Comparison of ENCODE assay signal across 20 mouse cellular contexts in genomic region chr15:92580217-92580616, GRCm38 (mm10).
DNase-seq lines count a peak whose midpoint lies in the region; ATAC-seq lines count a peak whose summit lies in the region.
"Had no signal": no experiment of that assay in that cellular context is flagged by ENCODE, and none has a peak within 500 bp of the region (broad histone marks: within the 10 kb centered on the region; RNA-seq: fewer than 3 reads in every experiment).

No protein-coding gene starts in this region.

- no peaks in the 10 kb centered on the region for H3K36me3 ChIP-seq in limb, embryonic 13.5 days
- H3K36me3 ChIP-seq in limb, embryonic 10.5 days = no peaks in the 10 kb centered on the region
- H3K36me3 ChIP-seq: forebrain, embryonic 10.5 days; heart, embryonic 13.5 days; intestine, embryonic 15.5 days; limb, embryonic 15.5 days; liver, embryonic 15.5 days had no signal

- no peak overlapping the region for H3K27ac ChIP-seq in limb, embryonic 13.5 days
- no peak overlapping the region for H3K27ac ChIP-seq in limb, embryonic 10.5 days
- H3K27ac ChIP-seq: forebrain, embryonic 10.5 days; heart, embryonic 13.5 days; intestine, embryonic 15.5 days; limb, embryonic 15.5 days; liver, embryonic 15.5 days had no signal

- H3K4me1 ChIP-seq in limb, embryonic 13.5 days = peaks cover 12% of the 10 kb centered on the region
- peaks cover 9% of the 10 kb centered on the region for H3K4me1 ChIP-seq in limb, embryonic 10.5 days
- H3K4me1 ChIP-seq: heart, embryonic 13.5 days; intestine, embryonic 15.5 days; liver, embryonic 15.5 days had no signal

- no peak for DNase-seq in frontal cortex, postnatal 10 days (ENCODE audit: low spot score in 2 of 2)
- DNase-seq in limb, embryonic 10.5 days (ENCODE audit: low spot score) = no peak
- DNase-seq in retina, postnatal 1 day = peak; percentile 59
- no peak for DNase-seq in retina, embryonic 14.5 days (ENCODE audit: low spot score)
- no peak for DNase-seq in cerebellum, adult 11-12 months
- DNase-seq: adrenal gland, postnatal 10 days; cerebellum, adult 8-10 months; gastrocnemius, postnatal 25 days; heart, adult 18-20 months; kidney, adult 8-10 months; kidney, postnatal 10 days; right cerebral cortex, postnatal 4 days; thymus, postnatal 36 days had no signal

- WGBS in limb, embryonic 13.5 days = 36% methylated on average over 3 of the region's 3 CpGs
- WGBS in limb, embryonic 10.5 days = 76% methylated on average over 3 of the region's 3 CpGs

- 0 out of 2 replicates have a peak, but pooled peaks cover 3% of the 10 kb centered on the region for H3K27me3 ChIP-seq in limb, embryonic 13.5 days
- no peaks in the 10 kb centered on the region for H3K27me3 ChIP-seq in limb, embryonic 10.5 days (ENCODE audit: low read depth, poor library complexity, severe bottlenecking)
- H3K27me3 ChIP-seq: heart, embryonic 13.5 days; intestine, embryonic 15.5 days; limb, embryonic 15.5 days; liver, embryonic 15.5 days had no signal

- no peak overlapping the region for H3K4me2 ChIP-seq in limb, embryonic 13.5 days (replicated peaks)
- H3K4me2 ChIP-seq: heart, embryonic 13.5 days; intestine, embryonic 15.5 days; limb, embryonic 15.5 days; liver, embryonic 15.5 days had no signal

- H3K9ac ChIP-seq in limb, embryonic 13.5 days = no peak overlapping the region
- H3K9ac ChIP-seq: heart, embryonic 13.5 days; intestine, embryonic 15.5 days; limb, embryonic 15.5 days; liver, embryonic 15.5 days had no signal

- no peaks in the 10 kb centered on the region for H3K9me3 ChIP-seq in limb, embryonic 13.5 days
- no peaks in the 10 kb centered on the region for H3K9me3 ChIP-seq in limb, embryonic 10.5 days (replicated peaks)
- H3K9me3 ChIP-seq: forebrain, embryonic 10.5 days; heart, embryonic 13.5 days; intestine, embryonic 15.5 days; limb, embryonic 15.5 days; liver, embryonic 15.5 days had no signal

- peak; percentile 26; the same call in 1 of the 2 replicates for ATAC-seq in frontal cortex, adult (ENCODE audit: low TSS enrichment)
- peak; percentile 67; the same call in 1 of the 2 replicates for ATAC-seq in limb, embryonic 13.5 days (ENCODE audit: low FRiP score, low read depth)
- ATAC-seq: intestine, embryonic 15.5 days had no signal

- H3K4me3 ChIP-seq in limb, embryonic 13.5 days = no peak overlapping the region
- no peak overlapping the region for H3K4me3 ChIP-seq in limb, embryonic 10.5 days
- H3K4me3 ChIP-seq: forebrain, embryonic 10.5 days; heart, embryonic 13.5 days; intestine, embryonic 15.5 days; limb, embryonic 15.5 days; liver, embryonic 15.5 days had no signal
